ENCODE assay signal across 23 mouse cellular contexts in genomic region chr10:82817936-82818335, GRCm38 (mm10). TPM values are rescaled to one million over a fixed set of nuclear protein-coding genes. Genes with fewer than 3 reads are reported as not detected.
DNase-seq lines count a peak whose midpoint lies in the region; ATAC-seq and TF ChIP-seq lines count a peak whose summit lies in the region.
"Had no signal": no experiment of that assay in that cellular context is flagged by ENCODE, and none has a peak within 500 bp of the region (broad histone marks: within the 10 kb centered on the region; RNA-seq: fewer than 3 reads in every experiment).

No protein-coding gene starts in this region.

- no peak overlapping the region for H3K4me2 ChIP-seq in hindbrain, postnatal 0 days (ENCODE audit: low read depth, low read length)
- no peak overlapping the region for H3K4me2 ChIP-seq in liver, embryonic 11.5 days
- H3K4me2 ChIP-seq: hindbrain, embryonic 14.5 days; kidney, embryonic 15.5 days; lung, embryonic 14.5 days; midbrain, embryonic 13.5 days; stomach, embryonic 15.5 days had no signal

- no peak overlapping the region for H3K9ac ChIP-seq in hindbrain, postnatal 0 days (replicated peaks; ENCODE audit: low read length)
- no peak overlapping the region for H3K9ac ChIP-seq in liver, embryonic 11.5 days (ENCODE audit: low read depth, low read length)
- H3K9ac ChIP-seq: hindbrain, embryonic 14.5 days; kidney, embryonic 15.5 days; liver, embryonic 14.5 days; lung, embryonic 14.5 days; midbrain, embryonic 13.5 days; stomach, embryonic 15.5 days had no signal

- peaks cover 19% of the 10 kb centered on the region for H3K4me1 ChIP-seq in hindbrain, embryonic 10.5 days (replicated peaks)
- H3K4me1 ChIP-seq in hindbrain, postnatal 0 days (ENCODE audit: insufficient read depth, low read length) = no peaks in the 10 kb centered on the region
- H3K4me1 ChIP-seq in liver, embryonic 11.5 days (replicated peaks; ENCODE audit: control insufficient read depth, insufficient read depth, low read length) = peaks cover 14% of the 10 kb centered on the region
- H3K4me1 ChIP-seq: midbrain, embryonic 13.5 days had no signal

- 72% methylated on average over 9 of the region's 9 CpGs for WGBS in hindbrain, embryonic 10.5 days
- WGBS in hindbrain, postnatal 0 days = 57% methylated on average over 9 of the region's 9 CpGs
- WGBS in liver, embryonic 11.5 days = 63% methylated on average over 9 of the region's 9 CpGs

- H3K27me3 ChIP-seq in hindbrain, embryonic 10.5 days (ENCODE audit: insufficient read depth, poor library complexity, severe bottlenecking) = no peaks in the 10 kb centered on the region
- H3K27me3 ChIP-seq in hindbrain, postnatal 0 days (ENCODE audit: insufficient read depth, low read length) = no peaks in the 10 kb centered on the region
- no peaks in the 10 kb centered on the region for H3K27me3 ChIP-seq in liver, embryonic 11.5 days (replicated peaks; ENCODE audit: control insufficient read depth, insufficient read depth, low read length)
- H3K27me3 ChIP-seq: kidney, embryonic 15.5 days; midbrain, embryonic 13.5 days; stomach, embryonic 15.5 days had no signal

- intact Hi-C loops in heart, postnatal 10 days (cut with DNase I) = loop anchor here (10.0 kb wide), 1 partner anchor 377 kb away; no protein-coding TSS in a partner anchor

- H3K27ac ChIP-seq in hindbrain, embryonic 10.5 days = peak overlapping the region; percentile 35; the same call in 1 of the 2 replicates
- H3K27ac ChIP-seq in hindbrain, postnatal 0 days = no peak overlapping the region
- no peak overlapping the region for H3K27ac ChIP-seq in liver, embryonic 11.5 days (ENCODE audit: low read depth, low read length)
- H3K27ac ChIP-seq: heart, adult 2 months; hindbrain, embryonic 14.5 days; kidney, embryonic 15.5 days; left cerebral cortex, adult 2 months; liver, embryonic 14.5 days; midbrain, embryonic 13.5 days; stomach, embryonic 15.5 days had no signal

- H3K9me3 ChIP-seq in hindbrain, embryonic 10.5 days = no peaks in the 10 kb centered on the region
- no peaks in the 10 kb centered on the region for H3K9me3 ChIP-seq in hindbrain, postnatal 0 days (ENCODE audit: low read length)
- H3K9me3 ChIP-seq in liver, embryonic 11.5 days (ENCODE audit: control insufficient read depth, low read length) = no peaks in the 10 kb centered on the region
- H3K9me3 ChIP-seq: kidney, embryonic 15.5 days; midbrain, embryonic 13.5 days; stomach, embryonic 15.5 days had no signal

- no peak for DNase-seq in hindbrain, embryonic 10.5 days (ENCODE audit: low spot score)
- DNase-seq in hindbrain, postnatal 0 days (ENCODE audit: low spot score) = no peak
- DNase-seq in spleen, postnatal 36 days (ENCODE audit: low spot score in 2 of 2) = peak; percentile 25 to 27
- DNase-seq in spleen, postnatal 14 days (ENCODE audit: low spot score in 2 of 2) = no peak
- peak; percentile 34 for DNase-seq in thymus, postnatal 0 days (ENCODE audit: low spot score)
- DNase-seq in liver, embryonic 11.5 days (ENCODE audit: low spot score) = no peak
- no peak for DNase-seq in cerebellum, adult 11-12 months
- no peak for DNase-seq in heart, postnatal 10 days
- DNase-seq: adrenal gland, adult 8-10 months; cerebellum, adult 8-10 months; gastrocnemius, postnatal 25 days; heart, adult 2 months; heart, postnatal 36 days; layer of hippocampus, adult 9-11 months; lung, embryonic 14.5 days; right cerebral cortex, postnatal 25 days had no signal

- H3K4me3 ChIP-seq in hindbrain, embryonic 10.5 days = no peak overlapping the region
- no peak overlapping the region for H3K4me3 ChIP-seq in hindbrain, postnatal 0 days (ENCODE audit: low read length)
- H3K4me3 ChIP-seq in liver, embryonic 11.5 days (ENCODE audit: low read depth, low read length) = no peak overlapping the region
- H3K4me3 ChIP-seq: heart, adult 2 months; kidney, embryonic 15.5 days; left cerebral cortex, adult 2 months; midbrain, embryonic 13.5 days; stomach, embryonic 15.5 days had no signal

- no peak for TF ChIP-seq CTCF in hindbrain, postnatal 0 days (IDR thresholded peaks at IDR 0.05; ENCODE audit: low read depth)

- ATAC-seq in hindbrain, postnatal 0 days = no peak
- ATAC-seq in liver, embryonic 11.5 days (replicated peaks; ENCODE audit: low FRiP score) = no peak
- ATAC-seq: activated CD4-positive, CD25-positive, alpha-beta regulatory T cell, adult 4 months; midbrain, embryonic 13.5 days had no signal

- no peaks in the 10 kb centered on the region for H3K36me3 ChIP-seq in hindbrain, embryonic 10.5 days
- H3K36me3 ChIP-seq in hindbrain, postnatal 0 days (ENCODE audit: insufficient read depth, low read length) = no peaks in the 10 kb centered on the region
- no peaks in the 10 kb centered on the region for H3K36me3 ChIP-seq in liver, embryonic 11.5 days (ENCODE audit: control insufficient read depth, insufficient read depth, low read length)
- H3K36me3 ChIP-seq: kidney, embryonic 15.5 days; midbrain, embryonic 13.5 days; stomach, embryonic 15.5 days had no signal

RNA-seq across cellular contexts. Expression of gene Txnrd1, which starts 15.8 kb away (rescaled TPM):
- polyA plus RNA-seq in hindbrain, embryonic 10.5 days (2016; fragmentation: Nextera tagmentation; extraction: Ambion mirVana) = 164 and 172 TPM in 2 replicates
- 79.6 and 80.0 TPM in 2 replicates for total RNA-seq in hindbrain, postnatal 0 days (2014; rRNA removed)
- 62.3 and 64.8 TPM in 2 replicates for polyA plus RNA-seq in hindbrain, postnatal 0 days (2015; fragmentation: Nextera tagmentation; extraction: Ambion mirVana)
- polyA plus RNA-seq in thymus, postnatal 0 days (2015; fragmentation: Nextera tagmentation; extraction: Ambion mirVana) = 58.5 and 61.6 TPM in 2 replicates
- 129 and 145 TPM in 2 replicates for polyA plus RNA-seq in liver, embryonic 11.5 days (2014; fragmentation: Nextera tagmentation; extraction: Ambion mirVana)
- 10 to 100 TPM; 51.2 TPM for total RNA-seq in heart, postnatal 10 days (2021)

RNA-seq across cellular contexts. Expression of gene Eid3, which starts 48.5 kb away (rescaled TPM):
- polyA plus RNA-seq in hindbrain, embryonic 10.5 days (2016; fragmentation: Nextera tagmentation; extraction: Ambion mirVana) = 0.20 and 0.68 TPM in 2 replicates
- total RNA-seq in hindbrain, postnatal 0 days (2014; rRNA removed) = 0.50 and 2.6 TPM in 2 replicates
- polyA plus RNA-seq in hindbrain, postnatal 0 days (2015; fragmentation: Nextera tagmentation; extraction: Ambion mirVana) = 0.26 and 0.33 TPM in 2 replicates
- polyA plus RNA-seq in thymus, postnatal 0 days (2015; fragmentation: Nextera tagmentation; extraction: Ambion mirVana) = 0.19 and 0.27 TPM in 2 replicates
- 0.45 and 0.75 TPM in 2 replicates for polyA plus RNA-seq in liver, embryonic 11.5 days (2014; fragmentation: Nextera tagmentation; extraction: Ambion mirVana)
- 1 to 10 TPM in 1 of 2 experiments, under 1 TPM in 1; 0.60 to 1.8 TPM for total RNA-seq in heart, postnatal 10 days (2021)

RNA-seq across cellular contexts. Expression of gene Nfyb, which starts 54.0 kb away (rescaled TPM):
- polyA plus RNA-seq in hindbrain, embryonic 10.5 days (2016; fragmentation: Nextera tagmentation; extraction: Ambion mirVana) = 42.5 and 56.2 TPM in 2 replicates
- total RNA-seq in hindbrain, postnatal 0 days (2014; rRNA removed) = 30.9 and 34.4 TPM in 2 replicates
- 27.3 and 28.1 TPM in 2 replicates for polyA plus RNA-seq in hindbrain, postnatal 0 days (2015; fragmentation: Nextera tagmentation; extraction: Ambion mirVana)
- polyA plus RNA-seq in thymus, postnatal 0 days (2015; fragmentation: Nextera tagmentation; extraction: Ambion mirVana) = 76.8 and 79.5 TPM in 2 replicates
- polyA plus RNA-seq in liver, embryonic 11.5 days (2014; fragmentation: Nextera tagmentation; extraction: Ambion mirVana) = 47.6 and 50.4 TPM in 2 replicates
- total RNA-seq in heart, postnatal 10 days (2021) = 10 to 100 TPM; 18.4 to 19.9 TPM

Comparison
In these comparisons a context has a peak if more than half of its experiments do, and no peak if none do; other contexts are left out.
1. DNase-seq: peak in spleen, postnatal 36 days (2 of 2) and thymus, postnatal 0 days (single experiment); none in hindbrain, embryonic 10.5 days (single experiment), hindbrain, postnatal 0 days (single experiment), spleen, postnatal 14 days (0 of 2), liver, embryonic 11.5 days (single experiment), cerebellum, adult 11-12 months (single experiment) and heart, postnatal 10 days (0 of 2).